Mouse (Mus musculus) ES-Bruce4 (cell line): Measurements from ENCODE around the gene Clasp1. TPM values are rescaled to one million over a fixed set of nuclear protein-coding genes. Genes with fewer than 3 reads are reported as not detected.

Experiments
- H3K27ac ChIP-seq: 2 replicates; pipeline ENCODE4 v1.5.1; 2012; ENCODE audit warnings: low read length, inconsistent platforms; ENCODE audit not compliant: insufficient read depth
- H3K27me3 ChIP-seq: 2 replicates; pipeline ENCODE4 v1.6.1; 2012; ENCODE audit warnings: mild to moderate bottlenecking, low read length, inconsistent platforms; ENCODE audit not compliant: control insufficient read depth, poor library complexity, insufficient read depth, severe bottlenecking
- H3K36me3 ChIP-seq: 2 replicates; pipeline ENCODE4 v1.6.1; 2012; ENCODE audit warnings: inconsistent platforms, mild to moderate bottlenecking, low read length, moderate library complexity; ENCODE audit not compliant: control insufficient read depth, poor library complexity, insufficient read depth, severe bottlenecking
- H3K4me1 ChIP-seq: one replicate; pipeline ENCODE4 v1.8.1; 2011; ENCODE audit warnings: low read length; ENCODE audit not compliant: control insufficient read depth, insufficient read depth
- H3K4me3 ChIP-seq: 2 replicates; pipeline ENCODE4 v1.5.1; 2011; ENCODE audit warnings: low read depth, mild to moderate bottlenecking, low read length
- H3K9ac ChIP-seq: 2 replicates; pipeline ENCODE4 v1.6.1; 2012; ENCODE audit warnings: low read depth, mild to moderate bottlenecking, inconsistent platforms; ENCODE audit not compliant: poor library complexity, severe bottlenecking
- H3K9me3 ChIP-seq: replicated peaks from 2 replicates; pipeline ENCODE4 v1.6.1; 2012; ENCODE audit warnings: mild to moderate bottlenecking, low read length, inconsistent platforms; ENCODE audit not compliant: control insufficient read depth, poor library complexity, insufficient read depth, severe bottlenecking
- CTCF ChIP-seq: IDR thresholded peaks from one replicate; pipeline ENCODE4 v1.8.1; 2011; ENCODE audit warnings: low read depth, low read length
- EP300 ChIP-seq: IDR thresholded peaks from 2 replicates; pipeline ENCODE4 v1.6.1; 2011; ENCODE audit warnings: low read depth, low read length; ENCODE audit not compliant: insufficient read depth
- POLR2A ChIP-seq: IDR thresholded peaks from one replicate; pipeline ENCODE4 v1.8.1; 2011; ENCODE audit warnings: low read length; ENCODE audit not compliant: insufficient read depth
- polyA plus RNA-seq: library from polyadenylated mRNA; stranded (reverse); fragments of >200 nt; gene quantifications from 2 replicates; pipeline ENCODE4 v1.2.4, GENCODE M21; 2011; ENCODE audit warnings: low read depth; ENCODE audit not compliant: missing spikeins, insufficient read depth, insufficient read length

Gene Clasp1
- polyA plus RNA-seq, 1 experiment = 81.0 TPM

GRCm38 (mm10) chr1:118438332-118438731, 49.5 kb downstream of the Clasp1 start:
- Histone ChIP-seq H3K27ac (no peak overlapping the region), H3K27me3 (no peaks in the 10 kb centered on the region), H3K4me1 (peaks cover 2% of the 10 kb centered on the region), H3K4me3 (no peak overlapping the region), H3K36me3 (no peaks in the 10 kb centered on the region), H3K9me3 (no peaks in the 10 kb centered on the region), H3K9ac (no peak overlapping the region)
- TF ChIP-seq POLR2A (no peak), CTCF (no peak), EP300 (no peak)

GRCm38 (mm10) chr1:118440547-118440946, 51.7 kb downstream of the Clasp1 start:
- TF ChIP-seq CTCF (no peak), POLR2A (no peak), EP300 (no peak)

GRCm38 (mm10) chr1:118444420-118444819, 55.6 kb downstream of the Clasp1 start:
- no peak overlapping the region for H3K4me3 ChIP-seq
- TF ChIP-seq CTCF (no peak), EP300 (no peak), POLR2A (no peak)
- H3K9ac ChIP-seq = no peak overlapping the region
- no peaks in the 10 kb centered on the region for H3K9me3 ChIP-seq
- no peaks in the 10 kb centered on the region for H3K36me3 ChIP-seq
- H3K27me3 ChIP-seq = no peaks in the 10 kb centered on the region
- H3K4me1 ChIP-seq = no peaks in the 10 kb centered on the region
- no peak overlapping the region for H3K27ac ChIP-seq

More at GRCm38 (mm10) chr1:118440547-118440946, 51.7 kb downstream of the Clasp1 start:
- Histone ChIP-seq H3K9ac (no peak overlapping the region), H3K27ac (no peak overlapping the region), H3K36me3 (no peaks in the 10 kb centered on the region), H3K9me3 (no peaks in the 10 kb centered on the region), H3K4me1 (no peaks in the 10 kb centered on the region), H3K27me3 (no peaks in the 10 kb centered on the region), H3K4me3 (no peak overlapping the region)

- H3K4me1 ChIP-seq = no peaks in the 10 kb centered on the region
- H3K36me3 ChIP-seq = no peaks in the 10 kb centered on the region
- no peak for TF ChIP-seq CTCF
- TF ChIP-seq EP300 = no peak
- no peak for TF ChIP-seq POLR2A
- H3K9ac ChIP-seq = no peak overlapping the region
- H3K27ac ChIP-seq = no peak overlapping the region
- no peak overlapping the region for H3K4me3 ChIP-seq
- H3K9me3 ChIP-seq = no peaks in the 10 kb centered on the region
- no peaks in the 10 kb centered on the region for H3K27me3 ChIP-seq
Observed at GRCm38 (mm10) chr1:118444988-118445387, 56.1 kb downstream of the Clasp1 start.

- Histone ChIP-seq H3K36me3 (no peaks in the 10 kb centered on the region), H3K27ac (no peak overlapping the region), H3K4me1 (no peaks in the 10 kb centered on the region), H3K9ac (no peak overlapping the region), H3K4me3 (no peak overlapping the region), H3K9me3 (no peaks in the 10 kb centered on the region), H3K27me3 (no peaks in the 10 kb centered on the region)
- TF ChIP-seq POLR2A (no peak), CTCF (no peak), EP300 (no peak)
Observed at GRCm38 (mm10) chr1:118445441-118445840, 56.6 kb downstream of the Clasp1 start.

- no peaks in the 10 kb centered on the region for H3K27me3 ChIP-seq
- H3K4me3 ChIP-seq = no peak overlapping the region
- H3K4me1 ChIP-seq = no peaks in the 10 kb centered on the region
- TF ChIP-seq POLR2A (no peak), EP300 (no peak), CTCF (no peak)
- no peak overlapping the region for H3K27ac ChIP-seq
- H3K36me3 ChIP-seq = no peaks in the 10 kb centered on the region
- no peak overlapping the region for H3K9ac ChIP-seq
- H3K9me3 ChIP-seq = no peaks in the 10 kb centered on the region
Observed at GRCm38 (mm10) chr1:118446006-118446405, 57.1 kb downstream of the Clasp1 start.
